Mouse (Mus musculus): ENCODE measurements around the gene Pcsk2. TPM values are rescaled to one million over a fixed set of nuclear protein-coding genes. Genes with fewer than 3 reads are reported as not detected.

Pcsk2 gene
- polyA plus RNA-seq, 2 experiments = 0.01 TPM; not detected in 1

- no peaks in the 10 kb centered on the region for H3K4me1 ChIP-seq (replicated peaks; ENCODE audit: control insufficient read depth in 2 of 2, insufficient read depth in 2 of 2, low read length in 1 of 2)
- no peak overlapping the region for H3K27ac ChIP-seq
- 4% methylated on average over 7 of the region's 7 CpGs for WGBS (ENCODE audit: insufficient replicate concordance)
- TF ChIP-seq EP300 (IDR thresholded peaks at IDR 0.05; ENCODE audit: low read depth) (no peak), CTCF (IDR thresholded peaks at IDR 0.05; ENCODE audit: low read depth) (no peak)
- no peak overlapping the region for H3K4me3 ChIP-seq (ENCODE audit: insufficient read depth in 1 of 2, low read depth in 2 of 2, low read length in 2 of 2)
- H3K9ac ChIP-seq (replicated peaks) = no peak overlapping the region
- DNase-seq (ENCODE audit: low read depth in 3 of 3, low spot score in 3 of 3) (no peak), ATAC-seq (ENCODE audit: insufficient read depth) (no peak)
- peaks cover 29% of the 10 kb centered on the region for H3K27me3 ChIP-seq (ENCODE audit: control insufficient read depth, insufficient read depth, low read length)
- no peaks in the 10 kb centered on the region for H3K36me3 ChIP-seq (replicated peaks; ENCODE audit: control insufficient read depth, insufficient read depth, low read depth)
- H3K4me2 ChIP-seq (ENCODE audit: low read depth) = peak overlapping the region; percentile 37
- no peaks in the 10 kb centered on the region for H3K9me3 ChIP-seq (ENCODE audit: control insufficient read depth, low read length)
Observed at GRCm38 (mm10) chr2:143545299-143545751, 631 bp upstream of the Pcsk2 start.

DNA sequence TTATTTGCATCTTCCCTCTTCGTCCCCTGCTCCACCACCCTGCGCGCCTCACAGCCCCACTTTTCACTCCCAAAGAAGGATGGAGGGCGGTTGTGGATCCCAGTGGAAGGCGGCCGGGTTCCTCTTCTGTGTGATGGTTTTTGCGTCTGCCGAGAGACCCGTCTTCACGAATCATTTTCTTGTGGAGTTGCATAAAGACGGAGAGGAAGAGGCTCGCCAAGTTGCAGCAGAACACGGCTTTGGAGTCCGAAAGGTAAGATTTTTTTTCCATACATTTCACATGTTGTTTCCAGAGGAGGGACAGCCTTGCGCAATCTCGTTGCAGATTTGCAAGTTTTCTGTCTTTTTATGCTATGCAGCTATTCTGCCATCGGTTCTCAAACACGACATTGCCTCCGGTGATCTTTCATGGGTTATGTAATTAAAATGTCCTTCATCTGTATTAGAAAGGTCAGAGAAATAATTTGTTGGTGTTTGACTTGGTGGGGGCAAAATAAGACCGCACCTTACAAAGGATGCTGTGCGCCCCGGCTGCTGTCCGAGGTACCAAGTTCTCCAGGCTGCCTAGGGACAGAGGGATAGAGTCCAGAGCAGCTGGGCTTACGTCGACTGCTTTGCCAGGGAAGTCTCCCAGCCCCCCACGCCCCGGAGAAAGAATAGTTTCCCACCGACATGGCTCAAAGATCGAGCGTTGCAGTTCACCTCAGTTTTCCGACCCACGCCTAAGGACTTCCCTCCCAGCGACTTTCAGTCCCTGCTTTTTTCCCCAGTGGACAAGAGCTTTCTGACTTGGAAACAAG is 656 bp downstream of the Pcsk2 start:
- H3K4me3 ChIP-seq (ENCODE audit: insufficient read depth in 1 of 2, low read depth in 2 of 2, low read length in 2 of 2) = no peak overlapping the region
- peaks cover 29% of the 10 kb centered on the region for H3K27me3 ChIP-seq (ENCODE audit: control insufficient read depth, insufficient read depth, low read length)
- ATAC-seq (ENCODE audit: insufficient read depth) = no peak
- H3K36me3 ChIP-seq (replicated peaks; ENCODE audit: control insufficient read depth, insufficient read depth, low read depth) = no peaks in the 10 kb centered on the region
- TF ChIP-seq EP300 (IDR thresholded peaks at IDR 0.05; ENCODE audit: low read depth) (no peak), CTCF (IDR thresholded peaks at IDR 0.05; ENCODE audit: low read depth) (no peak)
- H3K4me2 ChIP-seq (ENCODE audit: low read depth) = no peak overlapping the region
- H3K27ac ChIP-seq = no peak overlapping the region
- H3K9me3 ChIP-seq (ENCODE audit: control insufficient read depth, low read length) = no peaks in the 10 kb centered on the region
- WGBS (ENCODE audit: insufficient replicate concordance) = 2% methylated on average over 33 of the region's 33 CpGs
- H3K9ac ChIP-seq (replicated peaks) = no peak overlapping the region
- no peaks in the 10 kb centered on the region for H3K4me1 ChIP-seq (replicated peaks; ENCODE audit: control insufficient read depth in 2 of 2, insufficient read depth in 2 of 2, low read length in 1 of 2)
- no peak for DNase-seq (ENCODE audit: low read depth in 3 of 3, low spot score in 3 of 3)

GRCm38 (mm10) chr2:143547251-143548090 is 1.5 kb downstream of the Pcsk2 start:
- 2% methylated on average over 32 of the region's 32 CpGs for WGBS (ENCODE audit: insufficient replicate concordance)
- no peak for TF ChIP-seq EP300 (IDR thresholded peaks at IDR 0.05; ENCODE audit: low read depth)
- no peak for TF ChIP-seq CTCF (IDR thresholded peaks at IDR 0.05; ENCODE audit: low read depth)
- H3K4me2 ChIP-seq (ENCODE audit: low read depth) = no peak overlapping the region
- DNase-seq (ENCODE audit: low read depth in 3 of 3, low spot score in 3 of 3) (no peak), ATAC-seq (ENCODE audit: insufficient read depth) (no peak)
- no peaks in the 10 kb centered on the region for H3K9me3 ChIP-seq (ENCODE audit: control insufficient read depth, low read length)
- peaks cover 29% of the 10 kb centered on the region for H3K27me3 ChIP-seq (ENCODE audit: control insufficient read depth, insufficient read depth, low read length)
- no peak overlapping the region for H3K9ac ChIP-seq (replicated peaks)
- no peak overlapping the region for H3K4me3 ChIP-seq (ENCODE audit: insufficient read depth in 1 of 2, low read depth in 2 of 2, low read length in 2 of 2)
- no peaks in the 10 kb centered on the region for H3K36me3 ChIP-seq (replicated peaks; ENCODE audit: control insufficient read depth, insufficient read depth, low read depth)
- H3K27ac ChIP-seq = no peak overlapping the region
- no peaks in the 10 kb centered on the region for H3K4me1 ChIP-seq (replicated peaks; ENCODE audit: control insufficient read depth in 2 of 2, insufficient read depth in 2 of 2, low read length in 1 of 2)

GRCm38 (mm10) chr2:143560384-143560783 is 14.4 kb downstream of the Pcsk2 start:
- Histone ChIP-seq H3K4me3 (ENCODE audit: insufficient read depth in 1 of 2, low read depth in 2 of 2, low read length in 2 of 2) (no peak overlapping the region), H3K4me1 (replicated peaks; ENCODE audit: control insufficient read depth in 2 of 2, insufficient read depth in 2 of 2, low read length in 1 of 2) (no peaks in the 10 kb centered on the region), H3K27me3 (ENCODE audit: control insufficient read depth, insufficient read depth, low read length) (no peaks in the 10 kb centered on the region), H3K36me3 (replicated peaks; ENCODE audit: control insufficient read depth, insufficient read depth, low read depth) (no peaks in the 10 kb centered on the region), H3K9ac (replicated peaks) (no peak overlapping the region), H3K9me3 (ENCODE audit: control insufficient read depth, low read length) (no peaks in the 10 kb centered on the region), H3K27ac (no peak overlapping the region), H3K4me2 (ENCODE audit: low read depth) (no peak overlapping the region)
- no peak for DNase-seq (ENCODE audit: low read depth in 3 of 3, low spot score in 3 of 3)
- WGBS (ENCODE audit: insufficient replicate concordance) = 53% methylated on average over 4 of the region's 4 CpGs
- no peak for ATAC-seq (ENCODE audit: insufficient read depth)
- no peak for TF ChIP-seq CTCF (IDR thresholded peaks at IDR 0.05; ENCODE audit: low read depth)
- no peak for TF ChIP-seq EP300 (IDR thresholded peaks at IDR 0.05; ENCODE audit: low read depth)

GRCm38 (mm10) chr2:143565062-143565461 is 19.1 kb downstream of the Pcsk2 start:
- H3K9me3 ChIP-seq (ENCODE audit: control insufficient read depth, low read length) = no peaks in the 10 kb centered on the region
- H3K4me1 ChIP-seq (replicated peaks; ENCODE audit: control insufficient read depth in 2 of 2, insufficient read depth in 2 of 2, low read length in 1 of 2) = no peaks in the 10 kb centered on the region
- no peak overlapping the region for H3K27ac ChIP-seq
- no peak for DNase-seq (ENCODE audit: low read depth in 3 of 3, low spot score in 3 of 3)
- no peaks in the 10 kb centered on the region for H3K36me3 ChIP-seq (replicated peaks; ENCODE audit: control insufficient read depth, insufficient read depth, low read depth)
- no peak overlapping the region for H3K4me3 ChIP-seq (ENCODE audit: insufficient read depth in 1 of 2, low read depth in 2 of 2, low read length in 2 of 2)
- no peak overlapping the region for H3K4me2 ChIP-seq (ENCODE audit: low read depth)
- H3K9ac ChIP-seq (replicated peaks) = no peak overlapping the region
- TF ChIP-seq CTCF (IDR thresholded peaks at IDR 0.05; ENCODE audit: low read depth) (no peak), EP300 (IDR thresholded peaks at IDR 0.05; ENCODE audit: low read depth) (no peak)
- no peak for ATAC-seq (ENCODE audit: insufficient read depth)
- 33% methylated on average over 2 of the region's 2 CpGs for WGBS (ENCODE audit: insufficient replicate concordance)
- H3K27me3 ChIP-seq (ENCODE audit: control insufficient read depth, insufficient read depth, low read length) = no peaks in the 10 kb centered on the region
